Mouse (Mus musculus) MEL (cell line): Measurements from ENCODE around the gene Fam98c.

Experiments used
- MAX ChIP-seq: IDR thresholded peaks from 2 replicates; pipeline ENCODE4 v1.6.1; 2011; ENCODE audit warnings: low read length, improper control_type of control experiment
- SIN3A ChIP-seq: IDR thresholded peaks from 2 replicates; pipeline ENCODE4 v1.6.1; 2012; ENCODE audit warnings: low read length, improper control_type of control experiment, inconsistent platforms

DNA sequence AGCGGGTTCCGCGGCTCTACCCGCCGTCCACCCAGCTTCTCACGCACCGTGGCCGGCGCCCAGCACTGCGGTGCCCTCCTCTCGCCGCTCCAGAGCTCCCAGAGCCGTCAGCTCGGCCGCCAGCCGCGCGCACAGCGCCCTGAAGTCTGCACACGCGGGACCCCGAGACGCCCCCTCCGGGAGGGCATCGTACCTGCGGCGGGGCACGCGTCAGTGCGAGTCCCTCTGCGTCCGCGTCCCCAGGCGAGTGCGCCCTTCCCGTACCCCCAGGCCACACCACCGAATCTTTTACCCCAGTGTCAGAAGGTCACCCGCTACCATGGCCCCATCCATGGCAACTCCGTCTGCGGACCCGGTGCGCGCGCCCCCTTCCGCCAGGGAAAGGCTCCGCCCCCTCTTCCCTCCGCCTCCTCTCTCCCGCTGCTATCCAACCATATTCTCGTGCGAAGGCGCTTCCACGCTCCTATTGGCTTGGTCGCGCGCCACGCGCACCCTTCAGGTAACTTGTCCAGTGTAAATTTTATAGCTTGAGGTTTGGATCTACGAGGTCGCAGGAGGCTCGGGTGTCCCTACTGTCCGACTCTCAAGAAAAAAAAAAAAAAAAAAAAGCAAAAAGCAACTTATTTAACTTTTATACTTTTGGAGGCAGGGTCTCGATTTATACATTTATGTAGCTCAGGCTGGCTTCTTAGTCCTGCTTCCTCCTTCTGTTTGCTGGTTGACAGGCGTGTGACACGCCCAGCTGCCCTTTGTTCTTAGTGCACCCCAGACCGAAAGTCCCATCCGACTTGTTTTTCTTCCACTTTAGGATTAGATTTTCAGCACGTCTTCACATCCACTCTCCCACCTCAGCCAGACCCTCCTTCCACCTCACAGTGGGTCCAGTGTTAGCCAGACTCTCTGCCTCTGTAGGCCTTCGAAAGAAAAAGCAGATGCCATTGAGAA lies at the start of gene Fam98c:
- TF ChIP-seq MAX (peak; percentile 73), SIN3A (peak; percentile 48)
